Mouse (Mus musculus) heart, postnatal 10 days (tissue): ENCODE results near the gene AF067063. TPM values are rescaled to one million over a fixed set of nuclear protein-coding genes. Genes with fewer than 3 reads are reported as not detected.
"Not testable (repeated sequence)": the region's sequence is repeated elsewhere in the genome, so short reads cannot be mapped to it uniquely, and the experiment has no call there.

Experiments
- DNase-seq, 2 experiments: peaks; one replicate each; pipeline ENCODE4 v3.0.0; 2021
- intact Hi-C: fragments of 180-260 bp; cut with DNase I; formaldehyde crosslinking; loops from one replicate; pipeline ENCODE4 v1.15.1; 2025
- total RNA-seq, 2 experiments: library from RNA; stranded (reverse); gene quantifications; 2 replicates each; pipeline ENCODE4 v1.2.3; 2021

The AF067063 gene
- total RNA-seq, result not detected

DNA sequence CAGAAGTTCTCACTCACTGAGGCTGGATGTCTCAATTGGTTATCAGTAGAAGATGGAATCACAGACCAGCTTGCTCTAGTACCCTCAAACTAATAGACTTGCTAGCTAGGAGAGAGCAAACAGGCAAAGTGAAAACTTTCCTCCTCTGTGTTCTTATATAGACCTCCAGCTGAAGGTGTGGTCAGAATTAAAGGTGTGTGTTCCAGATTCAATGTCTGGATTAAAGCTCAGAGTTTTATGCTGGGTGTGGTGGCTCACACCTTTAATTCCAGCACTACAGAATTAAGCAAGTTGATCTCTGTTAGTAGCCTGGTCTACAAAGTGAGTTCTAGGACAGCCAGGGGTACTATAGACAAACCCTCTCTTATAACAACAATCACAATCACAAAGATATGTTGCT lies at the start of gene AF067063:
Gene AF067063, minus strand, starts transcription at position 101 of the 400 bp plus-strand sequence.
- intact Hi-C loops, DNase-seq: not testable (repeated sequence)

DNA sequence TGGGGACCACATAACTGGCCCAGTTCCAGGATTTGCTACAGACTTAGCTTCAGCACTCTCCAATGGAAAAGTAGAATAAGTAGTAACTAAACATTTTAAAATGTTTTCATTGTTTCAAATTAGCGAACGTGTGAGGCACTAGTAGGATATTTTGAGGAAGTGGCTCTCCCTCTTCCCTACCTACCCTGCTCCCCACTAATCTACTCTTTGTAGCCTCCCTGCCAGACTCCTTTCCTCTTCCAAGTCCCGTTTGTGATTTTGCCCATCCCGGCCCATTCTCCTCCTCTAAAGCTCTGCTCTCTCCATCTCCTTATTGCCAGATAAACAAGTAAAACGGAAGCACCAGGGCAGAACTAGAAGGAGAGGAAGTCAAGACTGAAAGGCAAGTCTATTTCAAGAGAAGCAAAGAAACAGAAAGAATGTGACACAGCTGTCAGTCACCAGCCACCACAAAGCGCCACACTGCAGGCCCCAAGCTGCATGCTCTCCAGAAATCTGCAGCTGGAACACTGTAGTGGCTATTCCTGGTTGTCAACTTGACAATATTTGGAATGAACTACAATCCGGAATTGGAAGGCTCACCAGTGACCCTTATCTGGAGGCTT lies 34.5 kb upstream of the AF067063 start:
- DNase-seq, result not testable (repeated sequence)

DNA sequence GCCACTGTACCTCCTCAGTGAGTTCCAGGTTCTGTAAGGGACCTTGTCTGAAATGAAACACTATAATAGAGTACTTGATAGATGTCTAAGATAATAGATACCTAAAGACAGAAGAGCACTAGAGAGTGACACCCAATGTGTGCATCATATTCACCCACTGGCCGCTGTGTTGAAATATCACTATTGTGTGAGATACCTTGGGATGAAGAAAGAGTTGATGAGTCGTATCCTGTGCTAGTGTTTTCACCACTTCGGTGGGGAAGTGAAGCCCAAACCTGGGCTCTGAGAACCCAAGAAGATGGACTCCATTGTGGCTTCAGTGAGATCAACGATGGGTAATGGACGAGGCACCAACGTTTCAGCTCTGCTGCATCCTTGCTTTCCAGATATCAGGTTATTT lies 32.4 kb upstream of the AF067063 start:
- intact Hi-C loops, DNase-seq: not testable (repeated sequence)

More for the DNA sequence above, 34.5 kb upstream of the AF067063 start:
- intact Hi-C loops, result not testable (repeated sequence)

DNA sequence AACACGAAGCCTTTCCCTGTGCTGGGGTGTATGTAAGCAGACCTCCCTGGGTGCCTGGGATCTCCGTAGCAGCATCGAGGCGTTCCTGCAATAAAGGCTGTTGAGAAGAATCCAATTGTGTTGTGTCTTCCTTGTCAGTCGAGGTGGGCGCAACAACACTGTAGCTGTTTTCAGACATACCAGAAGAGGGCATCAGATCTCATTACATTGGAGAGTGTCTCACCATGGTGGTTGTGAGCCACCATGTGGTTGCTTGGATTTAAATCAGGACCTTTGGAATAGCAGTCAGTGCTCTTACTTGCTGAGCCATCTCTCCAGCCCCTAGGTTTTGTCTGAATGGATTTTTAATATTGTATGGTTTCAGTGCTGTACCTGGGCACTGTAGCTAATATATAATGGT lies 10.0 kb upstream of the AF067063 start:
- DNase-seq, intact Hi-C loops: not testable (repeated sequence)

DNA sequence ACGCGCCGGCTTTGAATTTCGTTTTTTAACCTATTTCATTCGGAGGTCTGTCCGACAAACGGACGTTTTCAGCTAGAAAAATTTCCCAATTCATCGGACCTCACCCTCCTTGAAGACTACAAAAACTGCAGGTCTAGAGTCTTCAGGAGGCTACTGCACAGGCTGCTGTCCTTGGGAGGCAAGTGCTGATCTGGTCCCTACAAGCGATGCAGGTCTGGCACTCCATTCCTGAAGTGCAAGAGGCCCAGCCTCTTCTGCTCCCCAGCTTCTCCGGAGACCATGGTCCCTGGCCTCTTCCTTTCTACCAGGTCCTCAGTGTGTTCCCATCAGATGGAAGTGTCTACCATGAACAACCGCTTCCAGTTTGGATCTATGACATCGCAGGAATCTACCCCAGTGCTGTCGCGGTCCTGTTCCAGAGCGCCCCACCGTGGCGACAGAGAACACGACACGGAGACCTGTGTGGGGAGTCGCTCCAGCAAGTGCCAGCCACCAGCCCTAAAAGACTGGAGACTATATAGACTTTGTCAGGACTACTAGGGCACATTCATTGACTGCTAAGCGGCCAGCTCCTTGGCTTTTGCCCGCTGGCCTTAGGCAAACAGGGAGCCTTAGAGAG lies 7.8 kb upstream of the AF067063 start:
- DNase-seq, result peak; percentile 13 to 23
- intact Hi-C loops, result not testable (repeated sequence)

DNA sequence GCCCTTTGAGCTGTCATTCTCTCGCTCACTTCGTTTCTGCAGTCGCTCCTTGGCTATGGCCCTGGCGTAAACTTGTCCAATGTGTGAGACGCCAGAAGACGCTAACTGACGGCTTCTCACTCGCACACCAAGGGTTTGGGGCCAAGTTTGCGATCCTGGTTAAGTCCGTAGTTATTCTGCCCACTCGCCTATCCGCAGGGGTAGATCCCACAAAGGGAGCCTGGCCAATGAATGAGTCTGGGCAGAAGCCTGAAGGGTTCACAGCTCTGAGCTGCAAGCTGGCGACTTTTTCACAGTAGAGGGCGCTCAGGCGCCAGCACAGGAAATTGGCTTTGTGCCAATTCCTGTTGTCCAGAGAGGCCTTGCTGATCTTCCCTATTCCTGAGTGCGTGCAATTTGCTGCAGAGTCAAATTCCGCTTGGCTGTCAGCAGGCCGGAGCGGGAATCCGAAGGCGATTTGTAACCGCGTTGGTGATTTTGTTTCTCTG lies 6.4 kb upstream of the AF067063 start:
- intact Hi-C loops, result not testable (repeated sequence)
- peak; percentile 15 for DNase-seq

DNA sequence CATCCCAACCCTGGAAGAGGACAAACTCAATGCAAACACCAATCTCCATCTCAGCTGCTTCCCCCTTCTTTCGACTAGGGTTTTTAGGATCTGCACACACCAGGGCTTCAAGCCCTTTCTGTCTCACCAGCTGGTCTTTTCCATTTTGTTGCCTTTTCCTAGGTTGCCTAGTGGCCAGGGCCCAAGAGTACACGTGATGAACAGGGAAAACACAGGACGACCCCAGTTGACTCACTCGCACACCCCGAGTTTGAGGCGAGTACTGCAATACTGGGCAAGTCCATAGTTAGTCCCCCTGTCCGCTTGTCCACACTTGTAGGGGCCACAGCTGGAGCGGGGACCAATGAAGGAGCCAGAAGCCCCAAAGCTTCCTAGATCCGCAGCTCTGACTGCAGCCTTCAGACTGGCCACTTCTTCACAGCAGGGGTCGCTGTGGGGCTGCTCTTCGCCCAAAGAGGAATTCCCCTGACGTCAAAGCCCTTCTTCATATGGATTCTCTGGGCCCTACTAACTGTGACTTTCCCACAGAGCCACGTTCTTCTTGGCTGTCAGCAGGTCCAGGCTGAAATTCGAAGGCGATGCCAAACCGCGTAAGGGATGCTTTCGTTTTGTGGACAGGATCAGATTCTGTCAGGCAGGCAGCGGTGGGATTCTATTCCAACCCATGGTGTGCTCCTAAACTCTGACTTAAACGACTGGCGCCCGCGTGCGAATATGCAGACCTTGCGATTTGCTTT lies 5.5 kb upstream of the AF067063 start, which contains the start of gene D13Ertd608e:
Gene D13Ertd608e, plus strand, starts transcription at position 687 of the 737 bp plus-strand sequence.
- peak; percentile 44 to 54 for DNase-seq
- intact Hi-C loops, result not testable (repeated sequence)

DNA sequence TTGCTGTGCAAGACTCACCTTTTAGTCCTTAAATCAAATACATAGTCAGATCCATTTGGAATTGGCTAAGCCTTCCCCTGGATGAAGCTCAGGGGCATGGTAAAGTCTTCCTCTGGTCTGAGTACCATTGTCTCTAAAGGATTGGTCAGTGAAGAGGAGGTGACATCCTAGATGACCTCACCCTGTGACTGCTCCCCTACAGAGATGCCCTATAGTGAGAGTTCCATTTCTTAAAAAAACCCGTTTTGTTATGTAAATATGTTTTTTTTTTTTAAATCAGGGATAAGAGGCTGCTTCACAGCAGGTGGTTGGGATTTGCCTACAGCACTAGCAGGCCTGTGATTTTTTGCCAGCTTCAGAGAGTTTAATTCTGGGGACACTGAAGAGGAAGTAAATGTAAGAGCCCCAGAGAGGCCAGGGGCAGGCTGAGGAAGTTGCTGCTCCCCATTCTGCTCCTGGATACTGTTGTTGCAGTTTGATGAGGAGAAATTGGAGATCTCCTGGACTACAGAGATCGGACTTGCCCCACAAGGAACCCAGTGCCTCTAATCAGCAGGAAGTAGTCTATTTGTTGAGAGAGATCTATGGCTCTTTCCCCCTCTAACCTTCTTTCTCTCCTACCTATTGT lies 12.3 kb downstream of the AF067063 start:
- no peak for DNase-seq
- intact Hi-C loops, result no loop called here

DNA sequence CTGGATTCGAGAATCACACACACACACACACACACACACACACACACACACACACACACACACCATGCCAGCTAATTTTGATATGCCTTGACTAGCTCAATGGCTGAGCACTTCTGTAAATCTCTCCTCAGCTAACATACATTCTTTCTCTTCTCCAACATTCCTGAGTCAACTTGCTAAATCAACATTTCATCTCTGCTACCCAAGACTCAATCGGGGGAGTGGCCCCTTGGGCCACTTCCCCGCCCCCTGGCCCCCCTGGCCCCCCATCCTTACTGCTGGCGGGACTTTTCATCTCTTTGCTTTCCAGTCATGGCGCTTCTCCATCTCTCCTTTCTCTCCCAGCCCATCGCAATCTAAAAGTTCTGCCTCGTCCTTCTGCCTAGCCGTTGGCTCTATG lies 13.2 kb downstream of the AF067063 start:
- intact Hi-C loops, result no loop called here
- DNase-seq, result no peak

DNA sequence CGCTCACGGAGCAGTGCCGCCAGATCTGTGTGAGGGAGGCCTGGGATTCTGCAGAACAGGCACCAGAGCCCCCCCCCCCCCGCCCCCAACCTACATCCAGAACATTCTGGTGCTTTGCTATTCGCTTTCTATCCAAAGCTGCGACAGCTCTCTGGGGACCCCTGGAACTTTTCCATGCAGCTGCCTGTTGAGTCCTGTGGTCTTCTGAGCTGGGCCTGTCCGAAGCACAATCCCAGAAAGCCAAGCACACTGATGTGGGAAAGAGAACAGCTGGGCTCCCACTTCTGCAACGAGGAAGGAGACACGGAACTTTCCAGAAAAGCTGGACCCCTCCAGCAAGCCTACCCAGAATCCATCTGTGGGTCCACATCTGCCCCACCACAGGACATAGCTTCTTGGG lies 20.0 kb downstream of the AF067063 start:
- DNase-seq, result peak; percentile 18 to 38
- intact Hi-C loops, result no loop called here

DNA sequence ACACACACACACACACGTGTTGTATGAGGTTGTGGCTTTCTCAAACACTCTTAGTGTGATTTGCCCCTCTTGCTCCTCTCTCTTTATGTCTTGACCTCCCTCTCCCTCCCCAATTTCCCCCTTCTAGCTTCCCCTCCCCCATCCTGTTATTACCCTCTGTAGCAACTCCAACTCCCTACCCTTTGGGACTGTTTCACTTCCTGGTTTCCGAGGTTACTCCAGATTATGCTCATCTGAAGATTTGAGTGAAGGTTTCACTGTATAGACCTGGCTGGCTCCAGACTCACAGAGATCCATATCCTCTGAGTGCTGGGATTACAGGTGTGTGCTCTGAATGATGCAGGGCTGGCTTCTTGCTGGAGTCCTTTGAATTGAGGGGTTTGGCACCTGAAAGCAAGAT lies 21.1 kb downstream of the AF067063 start:
- DNase-seq, result no peak
- intact Hi-C loops, result no loop called here

DNA sequence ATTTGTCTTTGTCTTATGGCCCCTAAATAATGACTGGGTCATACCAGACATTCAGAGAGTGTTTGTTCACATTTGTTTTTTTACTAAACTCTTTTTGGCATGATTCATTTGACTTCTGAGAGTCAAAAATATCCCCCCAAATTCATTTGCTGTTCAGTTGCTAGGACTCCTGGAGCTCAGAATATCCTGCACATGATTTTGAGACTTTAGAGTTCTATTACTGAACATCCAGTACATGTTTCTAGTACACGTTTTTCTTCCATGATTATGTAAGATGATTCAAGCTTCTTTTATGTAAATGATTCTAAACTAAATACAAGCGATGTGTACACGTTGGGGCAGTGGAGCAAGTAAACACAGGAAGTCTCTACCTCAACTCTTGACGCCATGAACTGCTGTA lies 32.4 kb downstream of the AF067063 start:
- no peak for DNase-seq
- intact Hi-C loops, result no loop called here

DNA sequence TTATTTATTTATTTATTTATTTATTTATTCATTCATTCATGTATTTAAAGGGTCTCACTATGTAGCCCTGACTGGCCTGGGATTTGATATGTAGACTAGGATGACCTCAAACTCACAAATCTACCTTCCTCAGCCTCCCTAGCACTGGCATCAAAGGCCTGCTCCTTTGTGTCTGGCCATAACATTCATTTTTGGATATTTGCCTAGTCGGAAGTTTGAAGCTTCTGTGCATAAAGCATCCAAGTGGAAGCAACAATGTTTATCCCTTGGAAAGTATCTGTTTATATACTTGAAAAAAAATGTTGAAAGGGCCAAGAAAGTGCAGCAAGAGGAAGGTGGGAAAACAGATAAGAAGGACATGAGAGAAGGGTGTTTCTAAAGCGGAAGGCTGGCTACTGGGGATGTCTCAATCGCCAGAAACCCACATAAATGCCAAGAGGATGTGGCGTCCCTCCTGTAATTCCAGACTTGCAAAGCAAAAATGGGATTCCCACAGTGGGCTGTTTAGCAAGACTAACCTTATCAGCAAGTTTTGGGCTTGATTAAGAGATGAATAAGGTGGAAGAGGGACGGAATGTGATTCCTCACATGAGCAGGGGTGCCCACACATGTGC lies 37.1 kb downstream of the AF067063 start:
- intact Hi-C loops, result loop anchor here (5.0 kb wide), 1 partner anchor 101 kb away; the partner anchor contains the start of gene Hmgcs1
- no peak for DNase-seq

DNA sequence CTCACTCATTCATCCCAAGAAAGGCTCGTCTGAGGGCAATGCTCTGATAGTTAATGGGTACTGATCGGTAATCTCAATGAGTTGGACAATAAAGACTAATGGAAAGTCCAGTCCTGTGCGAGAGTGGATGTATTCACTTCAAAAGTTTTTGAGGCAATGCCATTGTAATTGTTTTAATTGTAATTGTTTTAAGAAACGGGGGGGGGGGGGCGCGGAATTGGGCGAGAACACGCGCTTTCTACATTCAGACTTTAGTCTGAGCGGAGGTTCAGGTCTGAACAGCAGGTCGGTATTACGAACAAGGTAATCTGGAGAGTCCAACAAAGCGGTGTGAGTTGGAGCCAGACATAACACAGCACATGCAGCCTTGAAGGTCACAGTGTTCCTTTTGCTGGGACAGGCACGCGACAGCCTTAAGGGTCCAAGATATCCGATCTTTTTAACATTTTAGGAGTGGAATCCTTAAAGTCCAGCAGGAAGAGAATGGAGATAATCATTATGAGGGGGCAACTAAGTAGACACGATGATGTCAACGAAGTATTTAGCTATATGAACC lies 38.4 kb downstream of the AF067063 start:
- intact Hi-C loops, result loop anchor here (5.0 kb wide), 1 partner anchor 99 kb away; the partner anchor contains the start of gene Hmgcs1
- DNase-seq, result peak; percentile 15 to 34

DNA sequence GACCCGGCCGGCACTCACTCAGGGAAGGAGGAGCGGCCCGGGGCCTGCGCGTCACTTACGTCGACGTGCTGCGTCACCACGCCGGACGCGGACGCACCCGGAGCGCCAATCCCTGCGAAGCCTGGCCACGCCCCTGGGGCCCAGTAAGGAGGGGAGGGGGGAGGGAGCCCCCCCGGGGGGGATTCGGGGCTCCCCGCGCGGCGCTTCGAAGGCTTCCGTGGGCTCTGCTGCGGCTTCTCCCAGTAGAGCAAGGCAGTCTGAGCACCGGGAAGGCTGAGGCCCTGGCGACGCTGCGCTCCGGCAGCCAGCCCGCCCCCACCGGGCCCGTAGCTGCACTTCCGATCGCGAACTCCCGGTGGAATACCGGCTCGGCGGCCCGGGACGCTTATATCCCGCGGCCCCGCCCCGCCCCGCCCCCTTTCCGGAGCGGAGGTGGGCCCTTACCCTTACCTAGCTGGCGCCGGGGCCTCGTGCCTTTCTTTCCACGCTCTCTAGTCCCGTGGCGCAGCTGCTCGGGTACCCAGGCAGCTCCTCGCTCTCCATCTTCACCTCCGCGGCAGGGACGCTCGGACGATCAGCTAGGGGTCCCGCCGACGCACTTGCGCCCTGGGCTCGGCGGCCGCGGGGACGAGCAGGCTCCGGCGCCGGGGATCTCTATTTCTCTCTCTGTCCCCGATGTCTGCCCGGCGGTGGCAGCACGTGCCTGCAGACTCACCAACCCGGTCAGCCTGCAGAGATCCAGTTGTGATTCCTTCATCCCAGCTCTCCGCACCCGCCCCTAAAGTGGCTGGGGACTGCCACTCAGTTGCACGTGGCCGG lies 39.0 kb downstream of the AF067063 start, which contains the start of gene Zfp131:
Gene Zfp131, minus strand, starts transcription at position 129 of the 819 bp plus-strand sequence.
- peak; percentile 96 for DNase-seq
- intact Hi-C loops, result loop anchor here (5.0 kb wide), 1 partner anchor 99 kb away; the partner anchor contains the start of gene Hmgcs1

DNA sequence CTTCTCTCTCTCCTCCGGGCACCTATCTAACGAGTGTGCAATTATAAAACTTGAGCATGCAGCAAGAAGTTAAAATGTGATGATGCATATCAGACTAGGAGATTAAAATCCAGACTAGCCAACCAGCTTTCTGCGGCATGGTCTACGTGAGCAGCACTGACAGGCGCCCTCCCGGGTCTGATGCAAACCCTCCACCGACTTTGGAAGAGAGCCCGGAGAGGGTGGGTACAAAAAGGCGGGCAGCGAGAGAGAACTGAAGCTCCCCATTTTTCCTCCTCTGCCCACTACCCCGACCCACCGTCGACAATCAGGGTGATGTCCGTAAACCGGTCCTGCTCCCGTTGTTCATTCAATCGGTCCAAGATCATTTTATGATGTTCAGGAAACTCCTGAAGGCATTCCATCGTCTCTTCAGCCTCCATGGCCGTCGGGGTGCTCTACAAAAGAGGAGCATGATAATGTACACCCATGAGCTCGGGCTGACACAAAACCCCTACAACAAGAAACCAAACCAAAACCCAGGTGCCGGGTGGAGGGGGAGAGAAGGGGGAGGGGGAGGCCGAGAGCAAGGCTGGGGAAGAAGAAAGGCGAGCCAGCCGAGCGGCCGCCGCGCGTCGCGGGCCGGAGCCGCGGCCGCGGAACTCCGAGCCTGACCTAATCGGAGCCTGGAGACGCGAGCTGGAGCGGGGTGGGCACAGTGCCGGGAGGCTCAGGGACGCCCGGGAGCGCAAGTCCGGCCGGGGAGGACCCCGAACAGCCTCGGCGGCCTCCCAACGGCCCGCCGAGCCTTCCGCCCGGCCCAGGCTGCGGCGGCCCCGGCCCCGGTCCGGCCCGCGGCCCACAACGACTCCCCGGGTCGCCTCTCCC lies 39.9 kb downstream of the AF067063 start:
- intact Hi-C loops, result loop anchor here (5.0 kb wide), 2 partner anchors 98 to 148 kb away; partner anchors contain the start of gene Hmgcs1
- peak; percentile 80 to 83 for DNase-seq

DNA sequence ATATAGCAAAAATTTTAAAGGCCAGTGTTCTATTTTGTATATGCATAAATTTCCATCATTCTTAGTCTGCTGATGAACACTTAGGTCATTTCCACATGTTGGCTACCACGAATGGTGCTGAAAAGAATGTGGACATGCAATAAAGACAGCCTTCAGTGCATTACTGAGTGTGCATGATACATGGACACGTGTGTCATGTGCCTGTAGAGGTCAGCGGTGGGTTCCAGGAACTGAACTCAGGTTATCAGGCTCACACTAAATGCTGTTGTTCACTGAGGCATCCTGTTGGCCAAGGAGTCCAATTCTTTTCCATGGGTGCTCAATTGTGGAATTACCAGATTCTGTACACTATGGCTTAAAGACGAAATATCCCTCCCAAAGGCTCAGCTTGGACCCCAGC lies 46.4 kb downstream of the AF067063 start:
- intact Hi-C loops, result no loop called here
- DNase-seq, result no peak
